Mouse (Mus musculus): Measurements from ENCODE around the gene Hist1h2ak.
"Not testable (repeated sequence)": the region's sequence is repeated elsewhere in the genome, so short reads cannot be mapped to it uniquely, and the experiment has no call there.

The Hist1h2ak gene

DNA sequence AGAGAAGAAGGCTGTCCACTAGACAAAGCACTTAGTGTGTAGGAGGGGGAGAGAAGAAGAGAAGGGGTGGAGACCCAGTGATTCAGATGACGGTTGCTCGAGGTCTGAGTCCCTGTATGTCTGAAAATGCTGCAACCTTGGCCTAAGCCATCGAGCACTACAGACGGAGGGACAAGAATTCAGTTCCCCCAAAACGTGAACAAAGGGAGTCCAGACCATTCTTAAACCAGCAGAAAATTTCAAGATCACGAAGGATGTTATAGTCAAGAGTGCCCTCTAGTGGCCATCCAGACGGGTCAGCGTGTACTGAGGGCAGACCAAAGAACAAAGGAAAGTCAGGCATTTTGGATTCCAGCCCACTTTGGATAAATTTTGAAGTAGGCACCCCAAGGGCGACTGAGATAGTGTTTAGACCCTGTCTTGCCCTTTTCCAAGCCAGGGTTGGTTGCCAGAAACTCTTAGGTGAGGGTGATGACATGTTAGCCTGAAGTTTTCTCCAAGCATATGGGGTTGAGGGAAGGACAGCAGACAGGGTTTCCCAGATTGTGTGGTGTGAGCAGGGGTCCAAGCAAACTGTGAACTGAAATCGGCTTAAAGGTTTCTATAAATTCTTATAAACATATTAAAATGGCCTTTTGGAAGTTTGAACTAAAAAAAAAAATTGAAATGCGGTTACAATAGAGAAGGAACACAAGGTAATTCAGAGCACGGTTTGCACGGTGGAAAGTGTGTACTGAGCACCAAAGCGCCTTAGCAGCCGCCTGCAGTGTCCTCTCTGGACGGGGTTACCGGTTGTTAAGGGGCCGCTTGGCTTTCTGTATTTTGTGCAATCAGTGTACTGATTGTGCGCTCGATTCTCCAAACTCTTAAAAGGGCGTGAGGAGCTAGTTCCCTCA, 19.4 kb downstream of the Hist1h2ak start:
- ChIA-PET CTCF (interaction anchor here in 3 of 4 experiments (0.6 to 1.5 kb wide), 12 partner anchors 9 to 554 kb away, joined by 3 to 12 read pairs (median 4); partner anchors contain the start of genes Hist1h2bl (in 2 of the 3), Hist1h2ai (in 1 of the 3), Hist1h3h (in 1 of the 3) and Hist1h4k (in 1 of the 3)), POLR2A (interaction anchor here (0.6 to 27.0 kb wide), 56 partner anchors 8 to 759 kb away, joined by 3 to 530 read pairs (median 7); partner anchors contain the start of genes Hist1h2ai (in 4 of the 4), Hist1h2an (in 4 of the 4), Hist1h2bl (in 4 of the 4) and Hist1h2bp (in 4 of the 4))

GRCm38 (mm10) chr13:21733466-21733865, 20.2 kb downstream of the Hist1h2ak start:
- ChIA-PET POLR2A (interaction anchor here in 3 of 4 experiments (0.6 to 27.0 kb wide), 28 partner anchors 9 to 760 kb away, joined by 3 to 530 read pairs (median 10); partner anchors contain the start of genes Hist1h2ai (in 3 of the 3), Hist1h2ak (in 3 of the 3), Hist1h2bl (in 3 of the 3) and Hist1h2bm (in 3 of the 3)), CTCF (interaction anchor here in 2 of 4 experiments (0.6 to 1.5 kb wide), 10 partner anchors 8 to 554 kb away, joined by 3 to 12 read pairs (median 5); partner anchors contain the start of genes Hist1h2ai (in 1 of the 2), Hist1h2bl (in 1 of the 2), Hist1h3h (in 1 of the 2) and Hist1h4k (in 1 of the 2))

DNA sequence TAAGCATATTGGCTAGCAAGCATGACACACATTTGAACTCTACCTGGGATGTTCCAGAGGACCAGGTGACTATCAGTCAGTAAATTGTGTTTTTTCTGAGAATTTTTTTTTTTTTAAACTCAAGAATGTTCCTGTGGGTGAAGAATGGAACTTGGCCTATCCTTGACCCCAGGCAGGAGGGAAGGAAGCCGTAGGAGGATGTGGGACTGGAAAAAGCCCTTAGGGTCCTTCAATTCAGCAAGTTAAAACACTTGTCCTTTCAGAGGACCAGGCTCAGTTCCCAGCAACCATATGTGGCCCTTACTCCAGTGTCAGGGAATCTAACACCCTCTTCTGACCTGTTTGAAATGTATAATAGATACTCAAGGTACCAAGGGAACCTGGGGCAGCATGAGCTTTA, 24.1 kb downstream of the Hist1h2ak start:
- POLR2A ChIA-PET: interaction anchor here in 2 of 4 experiments (1.3 to 27.0 kb wide), 7 partner anchors 6 to 100 kb away, joined by 4 to 530 read pairs (median 240); partner anchors contain the start of genes Hist1h2ak (in 2 of the 2), Hist1h2bn (in 2 of the 2), Hist1h3h (in 2 of the 2) and Hist1h4k (in 2 of the 2)

GRCm38 (mm10) chr13:21727948-21728572, 25.6 kb downstream of the Hist1h2ak start:
- ChIA-PET POLR2A (interaction anchor here (0.6 to 27.0 kb wide), 25 partner anchors 4 to 548 kb away, joined by 3 to 530 read pairs (median 4); partner anchors contain the start of genes Hist1h1b (in 2 of the 4), Hist1h2ai (in 2 of the 4), Hist1h2ak (in 2 of the 4) and Hist1h2an (in 2 of the 4)), CTCF (no interaction called here)

More for the DNA sequence above, 24.1 kb downstream of the Hist1h2ak start:
- CTCF ChIA-PET: no interaction called here

GRCm38 (mm10) chr13:21722993-21723836, 30.4 kb downstream of the Hist1h2ak start:
- ChIA-PET POLR2A (interaction anchor here in 3 of 4 experiments (0.7 to 27.0 kb wide), 23 partner anchors 7 to 1593 kb away, joined by 3 to 530 read pairs (median 8); partner anchors contain the start of genes Hist1h4k (in 3 of the 3), Hist1h1b (in 2 of the 3), Hist1h2ak (in 2 of the 3) and Hist1h2bn (in 2 of the 3)), CTCF (no interaction called here)

DNA sequence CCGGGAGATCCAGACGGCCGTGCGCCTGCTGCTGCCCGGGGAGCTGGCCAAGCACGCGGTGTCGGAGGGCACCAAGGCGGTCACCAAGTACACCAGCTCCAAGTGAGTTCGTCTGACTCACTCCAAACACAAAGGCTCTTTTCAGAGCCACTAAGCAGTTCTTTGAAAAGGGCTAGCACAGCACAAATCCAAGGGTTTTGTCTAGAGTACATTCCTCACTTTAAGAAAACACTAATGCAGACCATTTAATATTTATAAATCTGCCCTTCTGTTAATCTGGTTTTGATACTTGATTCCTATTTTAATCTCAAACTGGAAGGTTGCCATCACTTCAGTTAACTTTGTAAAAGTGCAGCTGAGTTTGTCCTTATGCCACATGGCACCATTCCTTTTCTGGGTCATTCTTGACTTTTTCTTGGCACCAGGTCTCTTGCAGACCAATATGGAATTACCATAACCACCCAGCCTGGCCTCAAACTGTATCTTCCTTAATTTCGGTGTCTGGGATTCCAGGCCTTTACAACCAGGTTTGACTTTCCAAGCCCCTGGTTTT, 31.2 kb downstream of the Hist1h2ak start:
- POLR2A ChIA-PET: interaction anchor here (0.6 to 27.0 kb wide), 39 partner anchors 10 to 742 kb away, joined by 3 to 530 read pairs (median 6); partner anchors contain the start of genes Hist1h4k (in 4 of the 4), Hist1h1b (in 3 of the 4), Hist1h2ak (in 3 of the 4) and Hist1h2an (in 3 of the 4)
- CTCF ChIA-PET: no interaction called here

GRCm38 (mm10) chr13:21721757-21722372, 31.8 kb downstream of the Hist1h2ak start, which contains the start of gene Hist1h2bm:
Gene Hist1h2bm, plus strand, starts transcription at chr13:21722044.
- POLR2A ChIA-PET: interaction anchor here (0.6 to 27.0 kb wide), 54 partner anchors 9 to 1864 kb away, joined by 3 to 530 read pairs (median 4); partner anchors contain the start of genes Hist1h4k (in 4 of the 4), Hist1h1b (in 3 of the 4), Hist1h2ah (in 3 of the 4) and Hist1h2ak (in 3 of the 4)
- CTCF ChIA-PET: not testable (repeated sequence)

DNA sequence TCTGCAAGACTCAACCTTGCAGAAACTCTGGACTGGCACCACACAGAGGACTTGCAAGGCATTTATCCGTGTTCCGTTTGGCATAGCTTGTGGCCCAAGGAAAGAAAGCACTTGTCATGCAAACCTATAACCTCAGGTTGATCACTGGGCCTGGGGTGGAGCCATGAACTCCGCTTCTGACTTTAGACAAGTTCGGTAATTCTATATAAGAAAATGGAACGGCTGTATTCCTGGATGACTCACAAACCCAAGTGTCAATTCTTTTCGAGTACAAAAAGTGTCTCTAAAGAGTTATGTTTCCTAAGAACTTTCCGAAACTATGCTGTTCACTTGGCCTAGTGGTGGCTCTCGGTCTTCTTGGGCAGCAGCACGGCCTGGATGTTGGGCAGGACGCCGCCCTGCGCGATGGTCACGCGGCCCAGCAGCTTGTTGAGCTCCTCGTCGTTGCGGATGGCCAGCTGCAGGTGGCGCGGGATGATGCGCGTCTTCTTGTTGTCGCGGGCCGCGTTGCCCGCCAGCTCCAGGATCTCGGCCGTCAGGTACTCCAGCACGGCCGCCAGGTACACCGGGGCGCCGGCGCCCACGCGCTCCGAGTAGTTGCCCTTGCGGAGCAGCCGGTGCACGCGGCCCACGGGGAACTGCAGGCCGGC, 32.4 kb downstream of the Hist1h2ak start:
- POLR2A ChIA-PET: interaction anchor here (0.6 to 27.0 kb wide), 59 partner anchors 8 to 1865 kb away, joined by 3 to 530 read pairs (median 4); partner anchors contain the start of genes Hist1h4k (in 4 of the 4), Hist1h1b (in 3 of the 4), Hist1h2ah (in 3 of the 4) and Hist1h2ak (in 3 of the 4)
- CTCF ChIA-PET: interaction anchor here in 1 of 4 experiments (0.7 kb wide), 1 partner anchor 12 kb away, joined by 3 read pairs; no protein-coding TSS in a partner anchor

GRCm38 (mm10) chr13:21718381-21719080, 35.1 kb downstream of the Hist1h2ak start:
- CTCF ChIA-PET: interaction anchor here in 1 of 4 experiments (0.8 to 1.3 kb wide), 2 partner anchors 13 to 15 kb away, joined by 3 to 5 read pairs; no protein-coding TSS in a partner anchor
- POLR2A ChIA-PET: interaction anchor here (0.5 to 8.5 kb wide), 55 partner anchors 8 to 1342 kb away, joined by 3 to 241 read pairs (median 9); partner anchors contain the start of genes Hist1h1b (in 4 of the 4), Hist1h2ah (in 4 of the 4), Hist1h2ak (in 4 of the 4) and Hist1h2an (in 4 of the 4)

DNA sequence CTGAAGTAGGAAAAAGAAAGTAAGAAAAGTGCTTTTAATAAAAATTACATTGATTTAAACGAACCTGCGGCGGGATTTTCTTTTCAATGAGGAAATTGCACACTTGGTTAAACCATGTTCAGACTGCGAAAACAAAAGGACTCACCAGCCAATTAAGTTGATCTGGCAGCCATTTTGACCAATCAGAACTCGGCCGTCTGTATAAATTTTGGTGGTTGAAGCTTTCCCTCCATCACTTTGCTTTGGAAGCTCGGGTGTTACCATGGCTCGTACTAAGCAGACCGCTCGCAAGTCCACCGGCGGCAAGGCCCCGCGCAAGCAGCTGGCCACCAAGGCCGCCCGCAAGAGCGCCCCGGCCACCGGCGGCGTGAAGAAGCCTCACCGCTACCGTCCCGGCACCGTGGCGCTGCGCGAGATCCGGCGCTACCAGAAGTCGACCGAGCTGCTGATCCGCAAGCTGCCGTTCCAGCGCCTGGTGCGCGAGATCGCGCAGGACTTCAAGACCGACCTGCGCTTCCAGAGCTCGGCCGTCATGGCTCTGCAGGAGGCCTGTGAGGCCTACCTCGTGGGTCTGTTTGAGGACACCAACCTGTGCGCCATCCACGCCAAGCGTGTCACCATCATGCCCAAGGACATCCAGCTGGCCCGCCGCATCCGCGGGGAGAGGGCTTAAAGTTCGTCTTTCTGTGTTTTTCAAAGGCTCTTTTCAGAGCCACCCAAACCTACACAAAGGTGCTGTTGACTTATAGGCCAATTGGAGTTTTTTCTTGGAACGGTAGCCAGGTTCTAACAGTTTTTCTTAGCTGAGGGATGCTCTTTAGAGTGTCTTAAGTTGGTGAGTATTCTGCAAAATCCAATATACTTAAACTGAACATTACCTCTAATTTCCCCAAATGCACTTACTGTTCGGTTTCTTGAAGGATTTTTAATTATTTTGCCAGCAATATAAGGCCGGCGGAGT, 36.0 kb downstream of the Hist1h2ak start, which contains the start of gene Hist1h3h:
Gene Hist1h3h, plus strand, starts transcription at position 263 of the 961 bp plus-strand sequence.
- POLR2A ChIA-PET: interaction anchor here (0.6 to 8.5 kb wide), 87 partner anchors 9 to 1967 kb away, joined by 3 to 241 read pairs (median 7); partner anchors contain the start of genes Hist1h1b (in 4 of the 4), Hist1h2ah (in 4 of the 4), Hist1h2ak (in 4 of the 4) and Hist1h2an (in 4 of the 4)
- CTCF ChIA-PET: interaction anchor here in 2 of 4 experiments (0.6 to 1.3 kb wide), 2 partner anchors 16 to 330 kb away, joined by 3 to 5 read pairs; no protein-coding TSS in a partner anchor

- ChIA-PET POLR2A (interaction anchor here (0.5 to 8.5 kb wide), 86 partner anchors 8 to 1968 kb away, joined by 3 to 241 read pairs (median 7); partner anchors contain the start of genes Hist1h1b (in 4 of the 4), Hist1h2ak (in 4 of the 4), Hist1h2an (in 4 of the 4) and Hist1h2bn (in 4 of the 4)), CTCF (interaction anchor here in 2 of 4 experiments (0.6 to 1.0 kb wide), 2 partner anchors 17 to 331 kb away, joined by 3 to 5 read pairs; no protein-coding TSS in a partner anchor)
Observed at GRCm38 (mm10) chr13:21716540-21717391, 36.9 kb downstream of the Hist1h2ak start.
